In genomic region chr1:135000527-135000926, GRCm38 (mm10) we compare ENCODE assay signal across 19 mouse cellular contexts. TPM values are rescaled to one million over a fixed set of nuclear protein-coding genes. Genes with fewer than 3 reads are reported as not detected.
DNase-seq lines count a peak whose midpoint lies in the region; ATAC-seq and TF ChIP-seq lines count a peak whose summit lies in the region.
"Had no signal": no experiment of that assay in that cellular context is flagged by ENCODE, and none has a peak within 500 bp of the region (broad histone marks: within the 10 kb centered on the region; RNA-seq: fewer than 3 reads in every experiment).

No protein-coding gene starts in this region.

- no peak for ATAC-seq in CD4-positive, CD25-positive, alpha-beta regulatory T cell, adult 4 months
- ATAC-seq in neutrophil, adult 5-6 weeks (ENCODE audit: extremely low read depth, insufficient number of reproducible peaks, low FRiP score, poor library complexity, severe bottlenecking): 0 out of 2 replicates have a peak, but pooled peaks have one; percentile 17
- no peak for ATAC-seq in megakaryocyte-erythroid progenitor cell, adult 5-6 weeks (replicated peaks; ENCODE audit: low FRiP score, low TSS enrichment, poor library complexity, severe bottlenecking)
- ATAC-seq: forebrain, embryonic 13.5 days; intestine, embryonic 15.5 days had no signal

- H3K27me3 ChIP-seq in CH12.LX (replicated peaks): peaks cover 2% of the 10 kb centered on the region
- H3K27me3 ChIP-seq: forebrain, embryonic 13.5 days; hindbrain, embryonic 15.5 days; intestine, embryonic 15.5 days; midbrain, embryonic 12.5 days had no signal

- in situ Hi-C loops in CH12.LX (cut with MboI; ENCODE audit: low pct_ligation_motif_present, low pct_unique_long_range_greater_than_20kb, low sequenced_read_pairs): no loop called here

- peak; percentile 9 for DNase-seq in CD4-positive, CD25-positive, alpha-beta regulatory T cell, adult 2 months (ENCODE audit: low read depth, low spot score)
- peak; percentile 39 for DNase-seq in CH12.LX (ENCODE audit: extremely low read depth)
- peak; percentile 18 for DNase-seq in c-Kit-positive CD71-negative TER-119-negative erythroid progenitor cells, embryonic 14.5 days (ENCODE audit: low read depth)
- DNase-seq in gastrocnemius, postnatal 10 days: no peak
- DNase-seq in cerebellum, postnatal 10 days: no peak
- DNase-seq: cerebellum, adult 2 months; cerebellum, postnatal 36 days; kidney, postnatal 36 days; right cerebral cortex, postnatal 14 days had no signal

- H3K4me3 ChIP-seq in CH12.LX (replicated peaks in 1 of 3; ENCODE audit: low read depth in 2 of 3, low read length in 2 of 3, poor library complexity in 1 of 3): no peak overlapping the region
- H3K4me3 ChIP-seq: forebrain, embryonic 13.5 days; heart, embryonic 10.5 days; hindbrain, embryonic 15.5 days; intestine, embryonic 15.5 days; midbrain, embryonic 12.5 days had no signal

- H3K27ac ChIP-seq in CH12.LX (ENCODE audit: insufficient read depth, low read depth): no peak overlapping the region
- H3K27ac ChIP-seq: forebrain, embryonic 13.5 days; heart, embryonic 10.5 days; hindbrain, embryonic 15.5 days; intestine, embryonic 15.5 days; liver, embryonic 14.5 days; macrophage; midbrain, embryonic 12.5 days had no signal

- no peaks in the 10 kb centered on the region for H3K36me3 ChIP-seq in CH12.LX (replicated peaks in 1 of 2; ENCODE audit: control insufficient read depth in 1 of 2, insufficient read depth in 1 of 2, low read length in 1 of 2)
- H3K36me3 ChIP-seq: heart, embryonic 10.5 days; hindbrain, embryonic 15.5 days; intestine, embryonic 15.5 days; midbrain, embryonic 12.5 days had no signal

- H3K9me3 ChIP-seq in CH12.LX (replicated peaks; ENCODE audit: low read length): no peaks in the 10 kb centered on the region
- H3K9me3 ChIP-seq: forebrain, embryonic 13.5 days; heart, embryonic 10.5 days; hindbrain, embryonic 15.5 days; intestine, embryonic 15.5 days; midbrain, embryonic 12.5 days had no signal

- no peak overlapping the region for H3K4me2 ChIP-seq in CH12.LX (ENCODE audit: insufficient read depth, low read depth, poor library complexity, severe bottlenecking)
- H3K4me2 ChIP-seq: forebrain, embryonic 13.5 days; hindbrain, embryonic 15.5 days; intestine, embryonic 15.5 days; midbrain, embryonic 12.5 days had no signal

- no peaks in the 10 kb centered on the region for H3K79me2 ChIP-seq in CH12.LX (replicated peaks; ENCODE audit: control insufficient read depth, extremely low read depth, insufficient read depth, poor library complexity, severe bottlenecking)

- no peak overlapping the region for H3K9ac ChIP-seq in CH12.LX (ENCODE audit: insufficient read depth, low read depth)
- H3K9ac ChIP-seq: forebrain, embryonic 13.5 days; hindbrain, embryonic 15.5 days; intestine, embryonic 15.5 days; liver, embryonic 14.5 days; midbrain, embryonic 12.5 days had no signal

- no peak for TF ChIP-seq POLR2A in CH12.LX (IDR thresholded peaks at IDR 0.05; ENCODE audit: low read depth, low read length)

- no peak for TF ChIP-seq RAD21 in CH12.LX (IDR thresholded peaks at IDR 0.05; ENCODE audit: low read depth, low read length)

- dilution Hi-C loops in CH12.LX (cut with MboI; ENCODE audit: extremely low pct_ligation_motif_present, extremely low pct_unique_long_range_greater_than_20kb, low sequenced_read_pairs): no loop called here

- no peak for TF ChIP-seq CTCF in CH12.LX (conservative IDR thresholded peaks at IDR 0.05 in 1 of 2, IDR thresholded peaks at IDR 0.05 in 1 of 2; ENCODE audit: low read depth in 2 of 2, low read length in 2 of 2)

- TF ChIP-seq EP300 in CH12.LX (IDR thresholded peaks at IDR 0.05; ENCODE audit: low read length): no peak

- H3K4me1 ChIP-seq in CH12.LX (ENCODE audit: control insufficient read depth in 1 of 2, insufficient read depth in 2 of 2): peaks cover 0 to 14% of the 10 kb centered on the region in 2 experiments; a peak in 2 of 4 replicates
- H3K4me1 ChIP-seq: intestine, embryonic 15.5 days had no signal

TF ChIP-seq in CH12.LX, 34 proteins besides CTCF, POLR2A, EP300 and RAD21:
- TF ChIP-seq USF2 (conservative IDR thresholded peaks at IDR 0.05; ENCODE audit: low read depth, low read length) (no peak), ELF1 (IDR thresholded peaks at IDR 0.05; ENCODE audit: low read depth, low read length) (peak; percentile 50; the same call in 1 of the 2 replicates)

RNA-seq across cellular contexts. Expression of gene Ube2t, which starts 38.2 kb away (rescaled TPM):
- polyA plus RNA-seq in CD4-positive, CD25-positive, alpha-beta regulatory T cell, adult 4 months (2017; shearing (Covaris generic)): 1 to 10 TPM; 5.6 to 6.3 TPM
- 25.8 and 28.8 TPM in 2 replicates for total RNA-seq in CH12.LX (2012; rRNA removed)
- 38.7 and 40.2 TPM in 2 replicates for total RNA-seq in CH12.LX (2014; rRNA removed)
- 17.0 and 19.2 TPM in 2 replicates for polyA plus RNA-seq in CH12.LX (2012; ENCODE audit: insufficient read length, low read depth)
- 2.9 and 4.1 TPM in 2 replicates for total RNA-seq in neutrophil, adult 5-6 weeks (2017)
- total RNA-seq in gastrocnemius, postnatal 10 days (2021): 1 to 10 TPM; 7.2 to 8.8 TPM
- 47.9 and 82.8 TPM in 2 replicates for total RNA-seq in megakaryocyte-erythroid progenitor cell, adult 5-6 weeks (2014; fragmentation: Nextera tagmentation)
- 23.4 and 29.7 TPM in 2 replicates for total RNA-seq in megakaryocyte-erythroid progenitor cell, adult 5-6 weeks (2017)

RNA-seq across cellular contexts. Expression of gene Ppp1r12b, which starts 44.8 kb away (rescaled TPM):
- 1 to 10 TPM; 7.7 to 7.9 TPM for polyA plus RNA-seq in CD4-positive, CD25-positive, alpha-beta regulatory T cell, adult 4 months (2017; shearing (Covaris generic))
- total RNA-seq in CH12.LX (2012; rRNA removed): 1.5 and 1.6 TPM in 2 replicates
- total RNA-seq in CH12.LX (2014; rRNA removed): 0.64 and 1.3 TPM in 2 replicates
- polyA plus RNA-seq in CH12.LX (2012; ENCODE audit: insufficient read length, low read depth): 1.4 and 1.8 TPM in 2 replicates
- 12.9 and 14.2 TPM in 2 replicates for total RNA-seq in neutrophil, adult 5-6 weeks (2017)
- 100 to 1,000 TPM; 199 to 221 TPM for total RNA-seq in gastrocnemius, postnatal 10 days (2021)
- 10.3 and 15.6 TPM in 2 replicates for total RNA-seq in megakaryocyte-erythroid progenitor cell, adult 5-6 weeks (2014; fragmentation: Nextera tagmentation)
- total RNA-seq in megakaryocyte-erythroid progenitor cell, adult 5-6 weeks (2017): 6.6 and 6.7 TPM in 2 replicates

Comparison
In these comparisons a context has a peak if more than half of its experiments do, and no peak if none do; other contexts are left out.
1. DNase-seq: peak in CD4-positive, CD25-positive, alpha-beta regulatory T cell, adult 2 months (single experiment), CH12.LX (single experiment) and c-Kit-positive CD71-negative TER-119-negative erythroid progenitor cells, embryonic 14.5 days (single experiment); none in gastrocnemius, postnatal 10 days (single experiment) and cerebellum, postnatal 10 days (0 of 2).
2. RNA of gene Ppp1r12b, which starts 44.8 kb away (total RNA-seq): 199 to 221 TPM in gastrocnemius, postnatal 10 days; 12.9 to 14.2 TPM in neutrophil, adult 5-6 weeks, 6.6 to 15.6 TPM in megakaryocyte-erythroid progenitor cell, adult 5-6 weeks and 0.64 to 1.6 TPM in CH12.LX; every median in the first group is over 10 times any median in the second.